Mouse (Mus musculus) common myeloid progenitor, adult 5-6 weeks (primary cell): ENCODE results near the gene Cnot1. TPM values are rescaled to one million over a fixed set of nuclear protein-coding genes. Genes with fewer than 3 reads are reported as not detected.
A peak's percentile ranks its signal among the peaks of the same experiment; 100 is the strongest.

Experiments
- ATAC-seq: replicated peaks from 2 replicates; pipeline ENCODE4 v1.8.0; 2016; ENCODE audit warnings: low read depth, mild to moderate bottlenecking, moderate TSS enrichment, inconsistent platforms; ENCODE audit not compliant: poor library complexity, severe bottlenecking
- total RNA-seq: library from RNA; stranded (forward); fragments of 200-1000, 187-1606 nt; gene quantifications from 2 replicates; pipeline ENCODE4 v1.2.3, GENCODE M21; 2017

The Cnot1 gene
- total RNA-seq, 1 experiment from 2014 or later = 219 TPM

GRCm38 (mm10) chr8:95751924-95752323, 55.3 kb downstream of the Cnot1 start:
- no peak for ATAC-seq

GRCm38 (mm10) chr8:95748028-95748427, 59.2 kb downstream of the Cnot1 start:
- ATAC-seq = no peak

GRCm38 (mm10) chr8:95741732-95742131, 65.5 kb downstream of the Cnot1 start:
- ATAC-seq = no peak

GRCm38 (mm10) chr8:95738596-95738995, 68.7 kb downstream of the Cnot1 start:
- 0 out of 2 replicates have a peak, but pooled peaks have one; percentile 32 for ATAC-seq

GRCm38 (mm10) chr8:95727625-95728024, 79.6 kb downstream of the Cnot1 start:
- no peak for ATAC-seq

- no peak for ATAC-seq
These were observed 90.5 kb downstream of the Cnot1 start for GRCm38 (mm10) chr8:95716546-95717335.

GRCm38 (mm10) chr8:95715676-95716531, 91.4 kb downstream of the Cnot1 start, which contains the start of gene Setd6:
Gene Setd6, plus strand, starts transcription at chr8:95715881.
- ATAC-seq = peak; percentile 74

- ATAC-seq = no peak
These were observed 92.3 kb downstream of the Cnot1 start for GRCm38 (mm10) chr8:95714837-95715413.

GRCm38 (mm10) chr8:95714367-95714766, 92.9 kb downstream of the Cnot1 start:
- ATAC-seq = no peak

GRCm38 (mm10) chr8:95713100-95714010, 93.9 kb downstream of the Cnot1 start:
- peak; percentile 59 for ATAC-seq

- ATAC-seq = no peak
These were observed 94.9 kb downstream of the Cnot1 start for GRCm38 (mm10) chr8:95712395-95712794.

- ATAC-seq = no peak
These were observed 96.2 kb downstream of the Cnot1 start for GRCm38 (mm10) chr8:95711029-95711428.

GRCm38 (mm10) chr8:95709579-95709978, 97.7 kb downstream of the Cnot1 start:
- ATAC-seq = no peak

- no peak for ATAC-seq
These were observed 102.7 kb downstream of the Cnot1 start for GRCm38 (mm10) chr8:95704538-95704937.

GRCm38 (mm10) chr8:95703461-95704260, 103.6 kb downstream of the Cnot1 start:
- no peak for ATAC-seq

GRCm38 (mm10) chr8:95702480-95703446, 104.5 kb downstream of the Cnot1 start:
- ATAC-seq = peak; percentile 93

- no peak for ATAC-seq
These were observed 105.5 kb downstream of the Cnot1 start for GRCm38 (mm10) chr8:95701809-95702208.

- ATAC-seq = no peak
These were observed 107.0 kb downstream of the Cnot1 start for GRCm38 (mm10) chr8:95700282-95700681.
